Mouse (Mus musculus): ENCODE measurements at regions not wholly inside any gene's neighbourhood (a gene's known extent, or its start where the extent isn't known, plus 50 kb on each side); places are given as distances from the start of the nearest gene placed in this dataset.

GRCm38 (mm10) chr6:133904501-133904900, 50.9 kb upstream of the Kap start:
- DNase-seq (ENCODE audit: low spot score in 2 of 2), result peak in 1 of 2 experiments; percentile 33

DNA sequence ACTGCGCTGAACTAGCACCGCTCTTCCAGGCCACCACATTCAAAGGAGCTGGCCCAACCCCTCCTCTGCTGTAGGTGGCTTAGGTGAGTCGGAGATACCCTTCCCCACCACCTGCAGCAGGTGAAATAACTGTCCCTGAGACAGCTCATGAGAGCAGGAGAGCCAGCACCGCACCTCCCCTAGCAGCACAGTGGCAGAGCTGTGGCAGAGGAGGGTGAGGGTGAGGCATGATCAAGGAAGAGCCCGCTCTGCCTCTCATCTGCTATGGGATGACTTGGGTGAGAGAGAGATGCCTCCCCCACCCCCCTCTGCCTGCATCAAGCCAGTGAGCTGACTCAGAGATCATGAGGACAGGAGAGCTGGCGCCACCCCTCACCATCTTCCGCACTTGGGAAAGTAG, 81.1 kb upstream of the Kap start:
- no peak for DNase-seq (ENCODE audit: low spot score in 2 of 2)

DNA sequence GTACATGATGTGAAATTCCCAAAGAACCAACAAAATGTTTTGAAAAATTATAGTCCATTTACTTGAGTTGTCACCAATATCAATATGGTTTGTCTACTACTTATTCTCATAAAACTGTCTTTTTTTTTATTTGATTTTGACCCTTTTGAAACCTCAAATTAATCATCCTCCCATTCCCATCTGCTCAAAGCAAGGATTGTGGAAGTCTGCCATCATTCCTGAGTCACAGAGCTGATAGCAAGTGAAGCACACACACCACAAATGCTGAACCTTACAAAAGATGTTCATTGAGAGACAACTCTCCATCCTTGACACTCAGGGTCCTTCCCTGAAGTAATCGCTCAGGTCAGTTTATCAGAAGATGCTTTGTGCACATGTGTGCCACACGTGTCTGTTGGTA, 82.1 kb upstream of the Kap start:
- no peak for DNase-seq (ENCODE audit: low spot score in 2 of 2)

DNA sequence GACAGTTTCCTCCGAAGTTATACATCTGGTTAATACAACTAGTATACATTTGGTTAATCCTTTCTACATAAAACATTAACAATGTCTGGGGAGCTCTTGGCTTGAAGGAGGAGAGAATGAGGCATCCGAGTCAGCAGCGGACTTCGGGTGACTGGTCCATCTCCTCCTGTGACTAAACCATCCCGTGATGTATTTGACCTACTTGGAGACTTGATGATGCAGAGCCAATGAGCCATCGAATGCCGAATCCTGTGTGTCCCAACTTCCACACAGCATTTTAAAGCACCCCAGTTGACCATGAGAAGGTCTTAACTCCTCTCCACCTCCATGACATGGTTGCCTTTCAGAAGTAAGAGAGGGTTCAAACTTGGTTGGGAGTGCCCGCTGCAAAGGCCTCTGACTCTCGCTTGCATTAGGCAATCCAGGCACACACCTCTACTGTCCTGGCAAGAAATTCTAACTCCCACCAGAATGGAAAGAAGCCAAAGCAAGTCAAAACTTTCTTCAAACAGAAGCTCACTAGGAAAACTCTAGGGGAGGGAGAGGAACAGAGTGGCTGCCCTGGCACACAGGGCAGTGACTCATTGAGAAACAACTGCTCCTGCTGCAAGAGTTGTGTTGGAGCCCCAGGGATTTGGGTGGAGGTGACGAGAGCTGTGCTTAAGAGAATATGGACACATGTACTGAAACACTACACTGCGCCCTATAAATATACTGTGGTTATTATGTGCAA, 75.4 kb upstream of the Etv6 start:
- no peak for DNase-seq (ENCODE audit: low spot score in 2 of 2)

DNA sequence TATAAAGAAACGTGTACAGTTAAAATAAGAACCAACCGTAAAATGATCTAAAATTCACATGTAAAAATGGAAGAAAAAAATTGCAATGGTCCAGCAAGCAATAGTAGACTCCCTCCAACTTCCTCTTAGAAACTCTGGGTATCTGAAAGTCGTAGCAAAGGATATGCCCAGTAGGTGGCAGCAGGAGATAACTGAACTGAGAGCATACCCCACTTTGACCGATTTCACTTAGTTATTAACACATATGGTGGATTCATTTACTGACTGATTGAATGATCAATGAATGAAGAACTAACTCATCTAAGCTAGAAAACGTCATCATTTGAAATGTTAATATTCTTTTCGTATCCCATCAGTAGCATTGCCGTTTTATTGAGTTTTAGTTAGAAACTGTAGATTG, 74.8 kb upstream of the Etv6 start:
- DNase-seq (ENCODE audit: low spot score in 2 of 2), result peak; percentile 43 to 73

DNA sequence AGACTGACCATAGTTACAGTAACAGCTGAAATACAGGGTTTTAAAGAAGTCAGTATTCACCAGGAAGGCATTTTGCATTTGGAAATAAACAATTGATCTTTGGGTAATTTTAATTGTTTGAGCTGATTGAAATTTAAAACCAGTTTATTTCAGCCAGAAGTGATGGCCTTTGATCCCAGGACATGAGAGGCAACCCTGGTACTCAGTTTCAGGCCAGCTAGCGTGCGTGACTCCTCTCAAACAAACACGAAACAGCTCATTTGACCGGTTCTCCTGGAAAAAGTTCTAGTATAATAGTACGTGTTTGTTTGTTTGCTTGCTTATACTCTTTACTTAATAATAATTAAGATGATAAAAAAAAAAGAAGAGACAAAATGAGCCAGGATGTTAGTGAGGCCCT, 72.9 kb upstream of the Etv6 start:
- DNase-seq (ENCODE audit: low spot score in 2 of 2), result no peak

DNA sequence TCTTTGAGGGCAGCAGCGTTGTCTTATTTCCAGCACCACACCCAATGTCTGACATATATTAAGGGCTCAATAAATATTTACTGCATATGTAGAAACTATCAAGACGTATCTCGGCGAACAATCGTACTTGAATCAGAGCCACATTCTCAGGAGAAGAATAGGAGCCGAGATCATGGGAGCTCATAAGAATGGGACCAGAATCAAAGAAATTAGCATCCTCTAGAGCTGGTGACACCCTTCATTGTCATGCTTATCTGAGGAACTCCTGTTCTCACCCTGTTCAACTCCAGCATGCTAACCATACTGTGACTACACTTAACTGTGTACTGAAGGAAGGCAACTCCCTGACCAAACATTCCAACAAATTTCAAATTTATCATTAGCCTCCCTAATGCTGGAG, 72.2 kb upstream of the Etv6 start:
- DNase-seq (ENCODE audit: low spot score in 2 of 2), result no peak

DNA sequence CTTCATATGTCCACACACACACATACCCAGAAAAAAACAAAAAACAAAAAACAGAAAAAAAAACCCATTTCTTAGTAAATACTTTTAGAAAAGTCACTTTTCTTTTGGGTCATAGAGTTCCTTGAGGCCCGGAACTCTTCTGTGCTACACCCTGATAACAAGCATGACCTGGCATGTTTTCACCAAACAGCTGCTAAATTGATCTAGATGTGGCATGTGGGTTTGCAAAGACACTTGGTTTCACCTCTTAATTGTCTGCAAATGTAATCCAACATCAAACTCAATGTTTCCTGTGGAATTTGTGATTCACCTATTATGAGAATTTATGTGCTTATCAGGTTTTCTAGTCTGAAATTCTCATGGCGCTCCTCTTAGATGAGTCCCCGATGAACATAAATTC, 68.2 kb upstream of the Etv6 start:
- DNase-seq (ENCODE audit: low spot score in 2 of 2), result no peak

DNA sequence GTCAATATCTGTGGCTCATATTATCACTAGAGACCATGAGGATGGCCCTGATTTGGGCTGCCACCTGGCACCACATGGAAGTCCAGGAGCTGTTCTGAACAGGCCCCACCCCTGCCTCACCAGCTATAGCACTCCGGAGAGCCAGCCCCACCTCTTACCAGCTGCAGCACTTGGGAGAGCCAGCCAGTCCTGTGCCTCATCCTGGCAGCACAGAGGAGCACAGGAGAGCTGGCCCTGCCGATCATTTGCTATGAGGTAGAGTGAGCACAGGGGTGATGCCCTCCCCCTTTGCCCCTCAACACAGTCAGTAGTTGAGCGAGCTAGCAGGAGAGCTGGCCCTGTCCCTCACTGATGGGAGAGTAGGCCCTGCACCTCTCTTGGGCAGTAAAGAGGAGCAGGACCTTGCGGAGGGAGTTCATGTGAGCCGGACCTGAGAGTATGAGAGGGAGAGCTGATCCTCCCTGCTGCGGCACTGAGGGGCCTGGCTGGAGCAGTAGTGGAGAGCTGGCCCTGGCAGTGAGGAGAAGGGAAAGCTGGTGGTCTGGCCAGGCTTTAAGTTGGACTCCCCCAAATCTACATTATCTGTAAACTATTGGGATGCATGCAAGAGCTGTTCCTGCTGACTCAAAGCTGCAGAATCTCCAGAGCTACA, 63.3 kb upstream of the Etv6 start:
- DNase-seq (ENCODE audit: low spot score in 2 of 2), result no peak

- no peak for DNase-seq (ENCODE audit: low spot score in 2 of 2)
Observed at GRCm38 (mm10) chr6:133973205-133973838, 62.2 kb upstream of the Etv6 start.

- no peak for DNase-seq (ENCODE audit: low spot score in 2 of 2)
Observed at GRCm38 (mm10) chr6:133975951-133976350, 59.5 kb upstream of the Etv6 start.

GRCm38 (mm10) chr6:133976854-133977253, 58.6 kb upstream of the Etv6 start:
- DNase-seq (ENCODE audit: low spot score in 2 of 2), result no peak

DNA sequence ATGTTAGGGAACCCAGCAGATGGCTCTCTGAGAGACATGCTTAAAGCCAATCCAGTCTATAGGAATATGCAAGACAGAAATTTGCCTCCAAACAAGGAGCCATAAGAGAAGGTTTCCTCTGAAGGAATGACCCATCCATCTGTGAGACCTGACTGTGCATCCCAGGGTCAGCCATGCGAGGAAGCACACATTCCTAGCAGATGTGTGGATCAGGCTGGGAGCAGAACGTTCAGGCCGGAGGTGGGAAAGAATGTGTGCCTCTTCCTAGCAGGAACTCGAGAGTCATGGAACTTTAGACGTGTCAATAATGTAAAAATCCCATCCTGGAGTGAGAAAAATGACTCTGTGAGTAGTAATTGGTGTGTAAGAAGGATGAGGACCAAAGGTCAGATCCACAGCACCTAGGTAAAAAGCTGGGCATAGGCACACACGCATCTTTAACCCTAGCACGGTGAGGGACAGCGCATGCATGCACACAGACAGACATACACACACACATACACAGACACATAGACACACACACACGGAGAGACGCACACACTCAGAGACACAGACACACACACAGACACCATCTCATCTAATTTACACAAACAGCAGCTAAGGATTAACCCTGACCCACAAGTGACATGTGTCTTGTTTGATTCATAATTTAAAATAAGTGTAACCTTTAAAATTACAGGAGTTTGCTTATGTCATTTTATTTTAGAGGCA, 51.5 kb upstream of the Etv6 start:
- no peak for DNase-seq (ENCODE audit: low spot score in 2 of 2)

GRCm38 (mm10) chr6:133984666-133985355, 50.7 kb upstream of the Etv6 start:
- DNase-seq (ENCODE audit: low spot score in 2 of 2), result no peak

Data from thymus, postnatal 10 days (tissue).